Mouse (Mus musculus) spleen, adult 2 months (tissue): Measurements from ENCODE around the gene Snx30. TPM values are rescaled to one million over a fixed set of nuclear protein-coding genes. Genes with fewer than 3 reads are reported as not detected.

ENCODE experiments used
- DNase-seq, 2 experiments: peaks; one replicate each; pipeline versions ENCODE4 v3.0.0 to v3.0.0-alpha.2; 2012 to 2021; ENCODE audit warnings: low spot score in 2 of 2, low read depth in 1 of 2
- H3K27ac ChIP-seq: fragments of 200-500 bp; 2 replicates; pipeline ENCODE4 v1.5.1; 2012; ENCODE audit warnings: low read length, inconsistent platforms; ENCODE audit not compliant: insufficient read depth
- H3K27me3 ChIP-seq: fragments of 200-500 bp; 2 replicates; pipeline ENCODE4 v1.6.1; 2012; ENCODE audit warnings: mild to moderate bottlenecking, moderate library complexity, low read length, inconsistent platforms; ENCODE audit not compliant: control insufficient read depth, insufficient read depth
- H3K36me3 ChIP-seq: fragments of 200-500 bp; 2 replicates; pipeline ENCODE4 v1.6.1; 2012; ENCODE audit warnings: mild to moderate bottlenecking, low read length, inconsistent platforms; ENCODE audit not compliant: control insufficient read depth, insufficient read depth
- H3K4me1 ChIP-seq: fragments of 200-500 bp; 2 replicates; pipeline ENCODE4 v1.6.1; 2011; ENCODE audit warnings: inconsistent platforms; ENCODE audit not compliant: control insufficient read depth, insufficient read depth, insufficient read length
- H3K4me3 ChIP-seq: fragments of 200-500 bp; 2 replicates; pipeline ENCODE4 v1.5.1; 2011; ENCODE audit warnings: mild to moderate bottlenecking, inconsistent platforms; ENCODE audit not compliant: insufficient read depth, insufficient read length; ENCODE audit errors: extremely low read depth
- CTCF ChIP-seq: fragments of 200-500 bp; IDR thresholded peaks from 2 replicates; pipeline ENCODE4 v1.5.1; 2011; ENCODE audit warnings: mild to moderate bottlenecking, inconsistent platforms; ENCODE audit not compliant: insufficient read depth, insufficient read length, insufficient replicate concordance; ENCODE audit errors: extremely low read depth
- POLR2A ChIP-seq: fragments of 200-500 bp; IDR thresholded peaks from 2 replicates; pipeline ENCODE4 v1.6.1; 2011; ENCODE audit warnings: low read depth, low read length, inconsistent platforms
- WGBS: fragments of 180-500 bp; shearing (Covaris S2); methylation state at CpG from one replicate; pipeline ENCODE4 v1.1.7; 2018; 5-methylcytosine and 5-hydroxymethylcytosine counted together
- polyA plus RNA-seq: library from polyadenylated mRNA; depleted of rRNA; stranded (reverse); fragments of >200 nt; gene quantifications from 2 replicates; pipeline ENCODE4 v1.2.3, GENCODE M21; 2012

Gene Snx30
- polyA plus RNA-seq, 1 experiment = 8.8 TPM

GRCm38 (mm10) chr4:59832810-59833209, 27.2 kb downstream of the Snx30 start:
- WGBS = 50% methylated on average over 6 of the region's 6 CpGs
- no peaks in the 10 kb centered on the region for H3K27me3 ChIP-seq
- no peak overlapping the region for H3K4me3 ChIP-seq
- peaks cover 7% of the 10 kb centered on the region for H3K4me1 ChIP-seq
- no peak overlapping the region for H3K27ac ChIP-seq
- peaks cover 4% of the 10 kb centered on the region; the same call in 1 of the 2 replicates for H3K36me3 ChIP-seq
- TF ChIP-seq CTCF (no peak), POLR2A (no peak)
- no peak for DNase-seq

- peaks cover 4% of the 10 kb centered on the region; the same call in 1 of the 2 replicates for H3K36me3 ChIP-seq
- TF ChIP-seq CTCF (no peak), POLR2A (no peak)
- peak overlapping the region; percentile 20; the same call in 1 of the 2 replicates for H3K27ac ChIP-seq
- H3K4me1 ChIP-seq = peaks cover 12% of the 10 kb centered on the region
- no peaks in the 10 kb centered on the region for H3K27me3 ChIP-seq
- WGBS = 52% methylated on average over 7 of the region's 7 CpGs
- no peak overlapping the region for H3K4me3 ChIP-seq
- DNase-seq = no peak
These were observed 32.0 kb downstream of the Snx30 start for GRCm38 (mm10) chr4:59837659-59838058.

GRCm38 (mm10) chr4:59844460-59845244, 39.0 kb downstream of the Snx30 start:
- H3K4me1 ChIP-seq = peaks cover 24% of the 10 kb centered on the region; the same call in 1 of the 2 replicates
- H3K36me3 ChIP-seq = no peaks in the 10 kb centered on the region
- H3K27me3 ChIP-seq = no peaks in the 10 kb centered on the region
- peak overlapping the region; percentile 63 for H3K27ac ChIP-seq
- no peak overlapping the region for H3K4me3 ChIP-seq
- WGBS = 16% methylated on average over 15 of the region's 15 CpGs
- peak in 1 of 2 experiments; percentile 15 for DNase-seq
- no peak for TF ChIP-seq POLR2A
- no peak for TF ChIP-seq CTCF

- H3K27ac ChIP-seq = peak overlapping the region; percentile 63; the same call in 1 of the 2 replicates
- DNase-seq = no peak
- peaks cover 24% of the 10 kb centered on the region; the same call in 1 of the 2 replicates for H3K4me1 ChIP-seq
- WGBS = 8% methylated on average over 3 of the region's 3 CpGs
- TF ChIP-seq CTCF (no peak), POLR2A (no peak)
- H3K4me3 ChIP-seq = no peak overlapping the region
- no peaks in the 10 kb centered on the region for H3K27me3 ChIP-seq
- no peaks in the 10 kb centered on the region for H3K36me3 ChIP-seq
These were observed 39.6 kb downstream of the Snx30 start for GRCm38 (mm10) chr4:59845245-59845637.

GRCm38 (mm10) chr4:59847447-59847846, 41.8 kb downstream of the Snx30 start:
- TF ChIP-seq POLR2A (no peak), CTCF (no peak)
- 87% methylated on average over 5 of the region's 5 CpGs for WGBS
- no peaks in the 10 kb centered on the region for H3K27me3 ChIP-seq
- no peak overlapping the region for H3K4me3 ChIP-seq
- H3K4me1 ChIP-seq = peaks cover 21% of the 10 kb centered on the region; the same call in 1 of the 2 replicates
- no peak for DNase-seq
- no peak overlapping the region for H3K27ac ChIP-seq
- H3K36me3 ChIP-seq = no peaks in the 10 kb centered on the region

GRCm38 (mm10) chr4:59850181-59850580, 44.5 kb downstream of the Snx30 start:
- Histone ChIP-seq H3K27me3 (no peaks in the 10 kb centered on the region), H3K4me1 (peaks cover 5% of the 10 kb centered on the region), H3K27ac (no peak overlapping the region), H3K4me3 (no peak overlapping the region), H3K36me3 (no peaks in the 10 kb centered on the region)
- TF ChIP-seq POLR2A (no peak), CTCF (peak; percentile 80; the same call in 1 of the 2 replicates)
- WGBS = 73% methylated on average over 2 of the region's 2 CpGs
- DNase-seq = peak; percentile 47 to 81
